Mouse (Mus musculus) gastrocnemius, adult 2 months (tissue): ENCODE results near the gene Edc3. TPM values are rescaled to one million over a fixed set of nuclear protein-coding genes. Genes with fewer than 3 reads are reported as not detected.
"Not testable (repeated sequence)": the region's sequence is repeated elsewhere in the genome, so short reads cannot be mapped to it uniquely, and the experiment has no call there.

Experiments used
- DNase-seq: peaks from one replicate; pipeline ENCODE4 v3.0.0; 2022
- H3K27ac ChIP-seq: fragments of 200-600 bp; 2 replicates; pipeline ENCODE4 v1.8.1; 2022; ENCODE audit warnings: mild to moderate bottlenecking
- H3K4me3 ChIP-seq: fragments of 200-600 bp; 2 replicates; pipeline ENCODE4 v1.8.1; 2022; ENCODE audit warnings: mild to moderate bottlenecking, moderate library complexity
- CTCF ChIP-seq: fragments of 200-600 bp; IDR thresholded peaks from 2 replicates; pipeline ENCODE4 v1.8.1; 2022; ENCODE audit warnings: antibody characterized with exemption, mild to moderate bottlenecking, moderate library complexity
- intact Hi-C: fragments of 180-260 bp; cut with DNase I; formaldehyde crosslinking; loops from one replicate; pipeline ENCODE4 v1.15.1; 2025
- total RNA-seq, 2 experiments: library from RNA; stranded (reverse); gene quantifications; 2 replicates each; pipeline ENCODE4 v1.2.3; 2021

Gene Edc3
- total RNA-seq, 2 experiments from 2014 or later: 5.9 to 6.6 TPM

GRCm38 (mm10) chr9:57681411-57681810 lies 26.9 kb upstream of the Edc3 start:
- Histone ChIP-seq H3K4me3 (no peak overlapping the region), H3K27ac (no peak overlapping the region)
- intact Hi-C loops: no loop called here
- no peak for DNase-seq
- no peak for TF ChIP-seq CTCF

GRCm38 (mm10) chr9:57683520-57683919 lies 24.8 kb upstream of the Edc3 start, which contains the start of gene Cyp1a2:
Gene Cyp1a2, minus strand, starts transcription at chr9:57683703.
- H3K4me3 ChIP-seq: no peak within 1 kb of the TSS
- no peak within 1 kb of the TSS for H3K27ac ChIP-seq
- DNase-seq: no peak
- no peak for TF ChIP-seq CTCF
- intact Hi-C loops: no loop called here

GRCm38 (mm10) chr9:57686011-57686410 lies 22.3 kb upstream of the Edc3 start:
- intact Hi-C loops: no loop called here
- no peak for DNase-seq
- no peak for TF ChIP-seq CTCF
- H3K27ac ChIP-seq: no peak overlapping the region
- no peak overlapping the region for H3K4me3 ChIP-seq

- intact Hi-C loops: no loop called here
- no peak within 1 kb of the TSS for H3K27ac ChIP-seq
- no peak for DNase-seq
- no peak within 1 kb of the TSS for H3K4me3 ChIP-seq
- no peak for TF ChIP-seq CTCF
These were observed 20.6 kb upstream of the Edc3 start, which contains the start of gene Cyp1a1 for GRCm38 (mm10) chr9:57687751-57688150. Gene Cyp1a1, plus strand, starts transcription at chr9:57687928.

- TF ChIP-seq CTCF: peak; percentile 48
- Histone ChIP-seq H3K27ac (no peak overlapping the region), H3K4me3 (no peak overlapping the region)
- intact Hi-C loops: no loop called here
- no peak for DNase-seq
These were observed 20.2 kb upstream of the Edc3 start for GRCm38 (mm10) chr9:57688158-57688557.

GRCm38 (mm10) chr9:57688606-57689005 lies 19.7 kb upstream of the Edc3 start:
- no peak overlapping the region for H3K4me3 ChIP-seq
- H3K27ac ChIP-seq: no peak overlapping the region
- intact Hi-C loops: no loop called here
- no peak for DNase-seq
- TF ChIP-seq CTCF: no peak

- H3K27ac ChIP-seq: peak overlapping the region; percentile 35; the same call in 1 of the 2 replicates
These were observed 14.2 kb upstream of the Edc3 start for GRCm38 (mm10) chr9:57694108-57694507.

GRCm38 (mm10) chr9:57696380-57697285 lies 11.7 kb upstream of the Edc3 start:
- H3K4me3 ChIP-seq: peak overlapping the region; percentile 74
- peak overlapping the region; percentile 59 for H3K27ac ChIP-seq
- intact Hi-C loops: no loop called here
- no peak for TF ChIP-seq CTCF
- DNase-seq: peak; percentile 81

More at GRCm38 (mm10) chr9:57694108-57694507, 14.2 kb upstream of the Edc3 start:
- TF ChIP-seq CTCF: no peak
- intact Hi-C loops: no loop called here
- no peak overlapping the region for H3K4me3 ChIP-seq
- no peak for DNase-seq

- H3K4me3 ChIP-seq: no peak overlapping the region
- no peak overlapping the region for H3K27ac ChIP-seq
- no peak for TF ChIP-seq CTCF
- no peak for DNase-seq
- intact Hi-C loops: no loop called here
These were observed 11.0 kb upstream of the Edc3 start for GRCm38 (mm10) chr9:57697380-57697779.

GRCm38 (mm10) chr9:57698466-57699150 lies 9.7 kb upstream of the Edc3 start:
- intact Hi-C loops: no loop called here
- no peak for TF ChIP-seq CTCF
- no peak for DNase-seq
- H3K4me3 ChIP-seq: no peak overlapping the region
- peak overlapping the region; percentile 20; the same call in 1 of the 2 replicates for H3K27ac ChIP-seq

GRCm38 (mm10) chr9:57706496-57706895 lies 1.8 kb upstream of the Edc3 start:
- intact Hi-C loops: no loop called here
- DNase-seq: no peak
- Histone ChIP-seq H3K4me3 (no peak overlapping the region), H3K27ac (no peak overlapping the region)
- TF ChIP-seq CTCF: no peak

GRCm38 (mm10) chr9:57708720-57709274 lies 457 bp downstream of the Edc3 start:
- intact Hi-C loops: no loop called here
- DNase-seq: peak; percentile 54
- Histone ChIP-seq H3K4me3 (peak overlapping the region; percentile 92), H3K27ac (peak overlapping the region; percentile 99)
- no peak for TF ChIP-seq CTCF

- H3K27ac ChIP-seq: peak overlapping the region; percentile 40; the same call in 1 of the 2 replicates
- DNase-seq, H3K4me3 ChIP-seq, intact Hi-C loops: not testable (repeated sequence)
These were observed 1.9 kb downstream of the Edc3 start for GRCm38 (mm10) chr9:57710214-57710613.
